Mouse (Mus musculus): ENCODE measurements around the gene Gnpat. TPM values are rescaled to one million over a fixed set of nuclear protein-coding genes. Genes with fewer than 3 reads are reported as not detected.

Gnpat gene
- 10 to 100 TPM; 35.6 to 41.9 TPM for total RNA-seq (2023)

GRCm38 (mm10) chr8:124862321-124863162 is at the start of gene Gnpat, which contains the start of gene 2810004N23Rik:
TSS of gene Gnpat (plus strand) at chr8:124863033.
TSS of gene 2810004N23Rik (minus strand) at chr8:124863120.

DNA sequence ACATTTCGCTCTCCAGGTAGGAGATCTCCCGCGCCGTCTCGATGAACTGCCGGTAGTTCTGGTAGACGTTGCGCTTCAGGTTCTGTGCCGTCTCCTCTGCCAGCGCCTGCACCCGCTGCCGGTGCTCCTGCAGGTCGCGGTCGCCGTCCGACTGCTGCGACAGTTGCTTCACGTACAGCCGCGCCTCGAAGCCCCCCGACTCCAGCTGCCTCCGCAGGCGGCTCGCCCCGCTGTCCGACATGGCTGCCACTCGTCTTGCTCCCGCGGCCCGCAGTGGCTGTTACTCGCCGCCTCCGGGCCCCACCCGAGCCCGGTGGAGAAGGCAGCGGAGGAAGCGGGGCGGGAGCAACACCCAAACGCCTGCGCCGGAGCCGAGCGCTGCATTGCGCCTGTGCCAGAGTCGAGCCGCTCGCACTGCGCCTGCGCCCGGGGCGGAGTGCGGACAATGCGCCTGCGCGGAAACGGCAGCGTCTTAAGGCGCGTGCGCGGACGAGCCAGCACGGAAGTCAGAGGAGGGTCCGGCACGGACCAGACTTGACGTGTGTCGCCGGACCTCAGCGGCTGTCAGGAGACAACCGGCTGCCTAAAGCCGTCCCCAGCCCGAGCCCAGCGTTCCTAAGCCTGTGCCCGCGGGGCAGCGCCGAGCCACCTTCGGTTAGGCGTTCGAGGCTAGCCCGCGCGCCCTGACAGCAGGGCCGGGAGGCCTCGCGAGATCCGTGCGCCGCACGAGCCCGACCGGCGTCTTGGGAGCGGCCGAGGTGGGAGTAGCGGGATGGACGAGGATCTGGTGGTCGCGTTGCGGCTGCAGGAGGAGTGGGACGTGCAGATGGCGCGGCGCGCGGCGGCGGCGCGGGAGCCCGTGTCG is 34.8 kb downstream of the Gnpat start, which contains the start of the genes Exoc8 and Sprtn:
Exoc8 (minus strand) TSS at position 320 of the 865 bp plus-strand sequence.
Sprtn (plus strand) TSS at position 501 of the 865 bp plus-strand sequence.

Other genes starting within 250 kb of the Gnpat start
- gene 2310022B05Rik, start 199.7 kb upstream of the Gnpat start, total RNA-seq (2023), result 10 to 100 TPM; 12.1 to 12.9 TPM
- gene Ttc13, start 141.1 kb upstream of the Gnpat start, total RNA-seq (2023), result 10 to 100 TPM; 30.7 to 38.9 TPM
- 1 to 10 TPM; 4.3 to 4.4 TPM for gene Arv1, start 140.9 kb upstream of the Gnpat start, total RNA-seq (2023)
- 1 to 10 TPM in 1 of 2 experiments, under 1 TPM in 1; 0.37 to 1.6 TPM for gene Fam89a, start 111.2 kb upstream of the Gnpat start, total RNA-seq (2023)
- gene Trim67, start 69.9 kb upstream of the Gnpat start, total RNA-seq (2023), result not detected
- gene 2810004N23Rik, start 87 bp downstream of the Gnpat start, total RNA-seq (2023), result 10 to 100 TPM; 14.6 to 18.8 TPM
- gene Exoc8, start 34.7 kb downstream of the Gnpat start, total RNA-seq (2023), result 10 to 100 TPM; 16.4 to 16.5 TPM
- 10 to 100 TPM; 18.7 to 20.6 TPM for gene Sprtn, start 34.9 kb downstream of the Gnpat start, total RNA-seq (2023)
- gene Egln1, start 86.3 kb downstream of the Gnpat start, total RNA-seq (2023), result 10 to 100 TPM; 24.7 to 25.2 TPM
- gene Tsnax, start 150.0 kb downstream of the Gnpat start, total RNA-seq (2023), result 10 to 100 TPM; 32.8 to 39.0 TPM
- gene Disc1, start 191.2 kb downstream of the Gnpat start, total RNA-seq (2023), result 10 to 100 TPM; 28.0 to 31.9 TPM

Measured in monocyte, adult 59 days (primary cell).